Mouse (Mus musculus): ENCODE results near the gene Tmem238. TPM values are rescaled to one million over a fixed set of nuclear protein-coding genes. Genes with fewer than 3 reads are reported as not detected.
A peak's percentile ranks its signal among the peaks of the same experiment; 100 is the strongest.

The Tmem238 gene
- polyA plus RNA-seq, 1 experiment from 2014 or later, result 1.3 TPM

DNA sequence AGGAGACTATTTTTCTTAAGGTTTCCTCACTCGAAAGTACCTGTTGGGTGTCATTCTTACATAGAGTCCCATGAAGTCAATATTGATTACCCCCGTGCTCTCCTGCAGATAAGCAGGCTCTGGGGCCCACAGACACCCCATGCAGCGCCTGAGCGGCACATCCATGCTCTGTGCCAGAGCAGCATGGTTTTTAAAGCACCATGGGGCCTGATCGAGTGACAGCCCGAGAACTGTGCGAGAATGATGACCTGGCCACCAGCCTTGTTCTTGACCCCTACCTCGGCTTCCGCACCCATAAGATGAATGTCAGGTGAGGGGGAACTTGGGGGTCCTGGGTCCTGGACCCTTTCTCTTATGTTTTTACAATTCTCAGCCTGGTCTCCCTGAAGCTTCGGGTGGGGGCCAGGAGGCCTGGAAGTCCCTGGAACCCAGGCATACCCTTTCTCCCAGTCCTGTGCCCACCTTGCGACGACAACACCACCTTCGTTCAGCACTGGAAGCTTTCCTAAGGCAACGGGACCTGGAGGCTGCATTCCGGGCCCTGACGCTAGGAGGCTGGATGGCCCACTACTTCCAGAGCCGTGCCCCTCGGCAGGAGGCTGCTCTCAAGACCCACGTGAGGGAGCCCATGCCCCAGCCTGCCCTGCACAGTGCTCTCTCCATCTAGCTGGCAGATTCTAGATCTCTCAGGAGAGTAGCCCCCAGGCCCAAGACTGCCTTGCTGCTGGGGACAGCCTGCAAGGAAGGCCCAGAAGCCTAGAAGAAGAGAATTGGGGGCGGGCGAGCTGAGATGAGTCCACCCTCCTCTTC lies 47.6 kb downstream of the Tmem238 start:
- H3K4me2 ChIP-seq, result peak overlapping the region; percentile 59
- peaks cover 19% of the 10 kb centered on the region for H3K4me1 ChIP-seq (ENCODE audit: control insufficient read depth, insufficient read depth, low read length)
- whole genome bisulfite sequencing, result 80% methylated on average over 21 of the region's 21 CpGs
- no peak for ATAC-seq (ENCODE audit: low FRiP score)
- H3K4me3 ChIP-seq (ENCODE audit: low read depth, low read length), result peak overlapping the region; percentile 58; the same call in 1 of the 2 replicates
- no peaks in the 10 kb centered on the region for H3K36me3 ChIP-seq (ENCODE audit: control insufficient read depth, insufficient read depth, low read length)
- no peaks in the 10 kb centered on the region for H3K27me3 ChIP-seq (ENCODE audit: control insufficient read depth, insufficient read depth, low read length)
- peak overlapping the region; percentile 84 for H3K9ac ChIP-seq (ENCODE audit: low read length)
- H3K27ac ChIP-seq (ENCODE audit: low read depth, low read length), result 0 out of 2 replicates have a peak overlapping the region, but pooled peaks have one; percentile 26
- no peaks in the 10 kb centered on the region for H3K9me3 ChIP-seq (ENCODE audit: control insufficient read depth, low read length)
- DNase-seq (ENCODE audit: low spot score, missing footprints), result no peak

DNA sequence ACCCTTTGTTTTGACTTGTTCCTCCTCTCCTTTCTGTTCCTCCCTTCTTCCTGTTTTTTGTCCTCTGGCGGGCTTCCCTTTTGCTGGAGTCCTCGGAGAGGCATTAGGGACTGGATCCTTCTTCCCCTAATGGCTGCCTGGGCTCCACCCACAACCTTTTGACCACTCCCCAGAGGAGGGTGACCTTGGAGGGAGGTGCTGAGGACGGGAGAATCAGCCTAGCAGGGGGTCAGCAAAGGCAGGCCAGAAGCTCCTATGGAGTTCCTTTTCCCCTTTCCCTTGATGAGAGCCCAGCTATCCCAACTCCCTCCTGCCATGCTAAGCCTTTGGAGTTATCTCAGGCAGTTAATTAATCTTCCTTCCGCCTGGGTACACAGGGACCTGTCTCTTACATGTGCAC lies 48.3 kb downstream of the Tmem238 start:
- Histone ChIP-seq H3K4me2 (peak overlapping the region; percentile 59), H3K27me3 (ENCODE audit: control insufficient read depth, insufficient read depth, low read length) (no peaks in the 10 kb centered on the region), H3K36me3 (ENCODE audit: control insufficient read depth, insufficient read depth, low read length) (no peaks in the 10 kb centered on the region), H3K27ac (ENCODE audit: low read depth, low read length) (peak overlapping the region; percentile 55; the same call in 1 of the 2 replicates), H3K9me3 (ENCODE audit: control insufficient read depth, low read length) (no peaks in the 10 kb centered on the region), H3K4me1 (ENCODE audit: control insufficient read depth, insufficient read depth, low read length) (peaks cover 19% of the 10 kb centered on the region), H3K9ac (ENCODE audit: low read length) (peak overlapping the region; percentile 84), H3K4me3 (ENCODE audit: low read depth, low read length) (peak overlapping the region; percentile 58)
- ATAC-seq (ENCODE audit: low FRiP score), result no peak
- 6% methylated on average over 4 of the region's 4 CpGs for WGBS
- no peak for DNase-seq (ENCODE audit: low spot score, missing footprints)

DNA sequence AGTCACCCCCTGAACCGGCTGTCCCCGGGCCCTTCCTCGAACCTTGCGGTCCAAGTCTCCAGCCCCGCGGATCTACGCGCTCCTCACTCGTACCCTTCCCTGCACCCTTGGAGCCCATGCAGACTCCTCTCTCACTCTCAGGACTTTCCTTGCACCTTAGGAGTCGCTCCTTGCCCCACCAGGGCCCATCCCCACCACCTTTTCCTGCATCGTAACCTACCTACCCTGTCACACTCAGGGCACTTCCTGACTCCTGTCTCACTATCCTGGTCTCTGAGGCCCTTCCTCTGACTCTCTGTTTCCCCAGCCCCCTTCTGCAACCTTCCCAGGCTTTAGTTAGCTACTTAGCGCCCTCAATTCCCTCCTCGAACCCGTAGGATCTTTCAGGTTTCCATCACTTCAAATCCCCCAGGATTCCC lies 49.1 kb downstream of the Tmem238 start:
- no peaks in the 10 kb centered on the region for H3K27me3 ChIP-seq (ENCODE audit: control insufficient read depth, insufficient read depth, low read length)
- no peaks in the 10 kb centered on the region for H3K9me3 ChIP-seq (ENCODE audit: control insufficient read depth, low read length)
- under 1% methylated on average over 14 of the region's 14 CpGs for WGBS
- no peaks in the 10 kb centered on the region for H3K36me3 ChIP-seq (ENCODE audit: control insufficient read depth, insufficient read depth, low read length)
- peak overlapping the region; percentile 58 for H3K4me3 ChIP-seq (ENCODE audit: low read depth, low read length)
- ATAC-seq (ENCODE audit: low FRiP score) (no peak; the same call in 1 of the 2 replicates), DNase-seq (ENCODE audit: low spot score, missing footprints) (no peak)
- H3K4me1 ChIP-seq (ENCODE audit: control insufficient read depth, insufficient read depth, low read length), result peaks cover 19% of the 10 kb centered on the region
- peak overlapping the region; percentile 59 for H3K4me2 ChIP-seq
- H3K27ac ChIP-seq (ENCODE audit: low read depth, low read length), result peak overlapping the region; percentile 55
- H3K9ac ChIP-seq (ENCODE audit: low read length), result peak overlapping the region; percentile 84

DNA sequence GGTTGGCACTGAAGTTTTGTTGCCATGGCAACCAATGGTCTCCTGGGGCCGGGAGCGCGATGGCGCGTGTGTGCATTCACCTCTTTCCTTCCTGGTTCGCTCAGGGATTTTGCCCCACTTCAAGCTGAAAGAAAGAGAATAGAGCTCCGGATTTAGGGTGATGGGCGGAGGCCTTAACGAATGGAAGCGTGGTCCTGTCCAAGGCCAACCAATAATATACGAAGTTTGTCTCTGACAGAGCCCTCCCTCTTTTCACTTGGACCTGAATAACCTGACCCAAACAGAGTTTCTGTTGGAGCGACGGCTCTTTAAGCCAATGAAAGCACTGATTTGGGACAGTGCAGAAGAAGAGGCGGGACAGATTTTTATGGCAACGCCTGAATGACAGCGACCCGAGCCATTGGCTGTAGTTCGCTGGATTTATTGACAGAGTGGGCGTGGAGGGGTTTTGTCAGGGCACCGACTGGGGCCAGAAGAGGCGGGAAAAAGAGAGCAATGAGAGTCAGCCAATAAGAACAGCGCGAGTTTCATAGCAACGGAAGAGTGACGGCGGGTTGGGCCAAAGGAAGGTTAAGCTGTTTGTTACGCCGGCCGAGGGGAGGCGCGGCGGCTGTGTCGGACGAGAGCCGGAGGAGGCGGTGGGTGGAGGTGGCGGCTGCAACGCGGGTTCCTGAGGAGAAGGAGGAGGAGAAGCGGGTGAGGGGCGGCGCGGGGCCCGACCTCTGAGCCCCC lies 49.7 kb downstream of the Tmem238 start, which contains the start of gene Kmt5c:
Gene Kmt5c, plus strand, starts transcription at position 572 of the 732 bp plus-strand sequence.
- DNase-seq (ENCODE audit: low spot score, missing footprints), result peak; percentile 99
- no peaks in the 10 kb centered on the region for H3K36me3 ChIP-seq (ENCODE audit: control insufficient read depth, insufficient read depth, low read length)
- peak within 1 kb of the TSS; percentile 84 for H3K9ac ChIP-seq (ENCODE audit: low read length)
- WGBS, result under 1% methylated on average over 43 of the region's 44 CpGs
- ATAC-seq (ENCODE audit: low FRiP score), result peak; percentile 97
- H3K9me3 ChIP-seq (ENCODE audit: control insufficient read depth, low read length), result no peaks in the 10 kb centered on the region
- peak within 1 kb of the TSS; percentile 59 for H3K4me2 ChIP-seq
- H3K4me1 ChIP-seq (ENCODE audit: control insufficient read depth, insufficient read depth, low read length), result peaks cover 19% of the 10 kb centered on the region
- H3K27ac ChIP-seq (ENCODE audit: low read depth, low read length), result peak within 1 kb of the TSS; percentile 73
- no peaks in the 10 kb centered on the region for H3K27me3 ChIP-seq (ENCODE audit: control insufficient read depth, insufficient read depth, low read length)
- H3K4me3 ChIP-seq (ENCODE audit: low read depth, low read length), result peak within 1 kb of the TSS; percentile 58

DNA sequence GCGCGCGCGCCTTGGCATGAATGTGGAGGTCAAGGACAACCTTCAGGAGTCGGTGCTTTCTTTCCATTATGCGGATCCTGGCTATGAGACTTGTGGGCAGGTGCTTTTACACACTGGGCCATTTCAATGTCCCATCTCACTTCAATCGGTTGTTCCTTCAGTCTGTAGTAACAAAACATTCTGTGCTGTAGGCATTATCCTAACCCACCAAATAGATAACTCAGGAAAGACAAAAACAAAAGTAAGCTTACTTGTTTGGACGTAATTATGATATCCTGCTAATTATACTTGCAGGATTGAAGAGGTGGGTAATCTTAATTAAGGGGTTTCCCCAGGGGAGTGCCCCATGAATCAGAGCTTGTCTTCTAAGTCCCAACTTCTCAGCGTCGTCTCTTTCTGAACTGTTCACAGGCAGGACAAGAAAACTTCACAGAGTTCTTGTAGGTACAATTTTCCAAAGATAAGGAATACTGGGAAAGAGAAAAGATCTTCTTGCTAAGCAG lies 50.4 kb downstream of the Tmem238 start:
- DNase-seq (ENCODE audit: low spot score, missing footprints) (peak; percentile 92), ATAC-seq (ENCODE audit: low FRiP score) (no peak)
- peak overlapping the region; percentile 59 for H3K4me2 ChIP-seq
- 45% methylated on average over 10 of the region's 10 CpGs for WGBS
- H3K4me1 ChIP-seq (ENCODE audit: control insufficient read depth, insufficient read depth, low read length), result peaks cover 19% of the 10 kb centered on the region
- peak overlapping the region; percentile 26 for H3K4me3 ChIP-seq (ENCODE audit: low read depth, low read length)
- no peaks in the 10 kb centered on the region for H3K27me3 ChIP-seq (ENCODE audit: control insufficient read depth, insufficient read depth, low read length)
- no peaks in the 10 kb centered on the region for H3K36me3 ChIP-seq (ENCODE audit: control insufficient read depth, insufficient read depth, low read length)
- H3K27ac ChIP-seq (ENCODE audit: low read depth, low read length), result peak overlapping the region; percentile 73
- peak overlapping the region; percentile 54 for H3K9ac ChIP-seq (ENCODE audit: low read length)
- no peaks in the 10 kb centered on the region for H3K9me3 ChIP-seq (ENCODE audit: control insufficient read depth, low read length)

Other genes with a start within 250 kb of the Tmem238 start
- 10.4 and 10.5 TPM in 2 replicates for gene Syt5, start 242.1 kb downstream of the Tmem238 start, polyA plus RNA-seq (2014; fragmentation: Nextera tagmentation; extraction: Ambion mirVana)
- not detected in 2 replicates for gene Ptprh, start 185.6 kb downstream of the Tmem238 start, polyA plus RNA-seq (2014; fragmentation: Nextera tagmentation; extraction: Ambion mirVana)
- 2.4 and 3.6 TPM in 2 replicates for gene Tmem86b, start 158.2 kb downstream of the Tmem238 start, polyA plus RNA-seq (2014; fragmentation: Nextera tagmentation; extraction: Ambion mirVana)
- 4.4 and 6.1 TPM in 2 replicates for gene Ppp6r1, start 130.6 kb downstream of the Tmem238 start, polyA plus RNA-seq (2014; fragmentation: Nextera tagmentation; extraction: Ambion mirVana)
- gene Hspbp1, start 104.6 kb downstream of the Tmem238 start, polyA plus RNA-seq (2014; fragmentation: Nextera tagmentation; extraction: Ambion mirVana), result 111 and 113 TPM in 2 replicates
- 2.3 and 3.2 TPM in 2 replicates for gene Brsk1, start 99.1 kb downstream of the Tmem238 start, polyA plus RNA-seq (2014; fragmentation: Nextera tagmentation; extraction: Ambion mirVana)
- not detected in 2 replicates for gene Tmem150b, start 64.4 kb downstream of the Tmem238 start, polyA plus RNA-seq (2014; fragmentation: Nextera tagmentation; extraction: Ambion mirVana)
- gene Kmt5c, start 49.5 kb downstream of the Tmem238 start, polyA plus RNA-seq (2014; fragmentation: Nextera tagmentation; extraction: Ambion mirVana), result 65.4 and 71.5 TPM in 2 replicates
- 34.5 and 36.6 TPM in 2 replicates for gene Cox6b2, start 36.6 kb downstream of the Tmem238 start, polyA plus RNA-seq (2014; fragmentation: Nextera tagmentation; extraction: Ambion mirVana)
- not detected in 2 replicates for gene Fam71e2, start 18.4 kb downstream of the Tmem238 start, polyA plus RNA-seq (2014; fragmentation: Nextera tagmentation; extraction: Ambion mirVana)
- 0.07 TPM in 1 of 2 replicates, not detected in the other for gene Il11, start 6.8 kb downstream of the Tmem238 start, polyA plus RNA-seq (2014; fragmentation: Nextera tagmentation; extraction: Ambion mirVana)
- not detected in 2 replicates for gene Tmem190, start 6.7 kb downstream of the Tmem238 start, polyA plus RNA-seq (2014; fragmentation: Nextera tagmentation; extraction: Ambion mirVana)
- 203 and 211 TPM in 2 replicates for gene Rpl28, start 3.2 kb upstream of the Tmem238 start, polyA plus RNA-seq (2014; fragmentation: Nextera tagmentation; extraction: Ambion mirVana)
- gene Ube2s, start 22.9 kb upstream of the Tmem238 start, polyA plus RNA-seq (2014; fragmentation: Nextera tagmentation; extraction: Ambion mirVana), result 392 and 412 TPM in 2 replicates
- gene Shisa7, start 55.0 kb upstream of the Tmem238 start, polyA plus RNA-seq (2014; fragmentation: Nextera tagmentation; extraction: Ambion mirVana), result 1.9 and 2.4 TPM in 2 replicates
- gene Isoc2b, start 80.6 kb upstream of the Tmem238 start, polyA plus RNA-seq (2014; fragmentation: Nextera tagmentation; extraction: Ambion mirVana), result 2.6 and 4.6 TPM in 2 replicates
- 0.63 and 0.78 TPM in 2 replicates for gene Isoc2a, start 87.5 kb upstream of the Tmem238 start, polyA plus RNA-seq (2014; fragmentation: Nextera tagmentation; extraction: Ambion mirVana)
- 0.12 TPM in 1 of 2 replicates, not detected in the other for gene Gm36210, start 116.9 kb upstream of the Tmem238 start, polyA plus RNA-seq (2014; fragmentation: Nextera tagmentation; extraction: Ambion mirVana)
- 3.5 and 3.8 TPM in 2 replicates for gene Zfp628, start 125.6 kb upstream of the Tmem238 start, polyA plus RNA-seq (2014; fragmentation: Nextera tagmentation; extraction: Ambion mirVana)
- gene Nat14, start 132.4 kb upstream of the Tmem238 start, polyA plus RNA-seq (2014; fragmentation: Nextera tagmentation; extraction: Ambion mirVana), result 8.0 and 10.4 TPM in 2 replicates
- gene Ssc5d, start 136.1 kb upstream of the Tmem238 start, polyA plus RNA-seq (2014; fragmentation: Nextera tagmentation; extraction: Ambion mirVana), result 1.0 and 1.6 TPM in 2 replicates
- gene Sbk2, start 174.8 kb upstream of the Tmem238 start, polyA plus RNA-seq (2014; fragmentation: Nextera tagmentation; extraction: Ambion mirVana), result not detected in 2 replicates
- not detected in 2 replicates for gene Sbk3, start 181.5 kb upstream of the Tmem238 start, polyA plus RNA-seq (2014; fragmentation: Nextera tagmentation; extraction: Ambion mirVana)
- gene Zfp579, start 206.5 kb upstream of the Tmem238 start, polyA plus RNA-seq (2014; fragmentation: Nextera tagmentation; extraction: Ambion mirVana), result 41.1 and 41.7 TPM in 2 replicates
- 7.6 and 9.2 TPM in 2 replicates for gene Zfp524, start 224.8 kb upstream of the Tmem238 start, polyA plus RNA-seq (2014; fragmentation: Nextera tagmentation; extraction: Ambion mirVana)
- 42.4 and 49.4 TPM in 2 replicates for gene Fiz1, start 225.0 kb upstream of the Tmem238 start, polyA plus RNA-seq (2014; fragmentation: Nextera tagmentation; extraction: Ambion mirVana)
- 0.34 TPM in 1 of 2 replicates, not detected in the other for gene Gm44973, start 225.8 kb upstream of the Tmem238 start, polyA plus RNA-seq (2014; fragmentation: Nextera tagmentation; extraction: Ambion mirVana)
- gene Zfp865, start 230.7 kb upstream of the Tmem238 start, polyA plus RNA-seq (2014; fragmentation: Nextera tagmentation; extraction: Ambion mirVana), result 4.8 and 5.1 TPM in 2 replicates
- gene Ccdc106, start 230.9 kb upstream of the Tmem238 start, polyA plus RNA-seq (2014; fragmentation: Nextera tagmentation; extraction: Ambion mirVana), result 4.0 and 5.0 TPM in 2 replicates
- 0.33 TPM in 1 of 2 replicates, not detected in the other for gene 4632433K11Rik, start 244.5 kb upstream of the Tmem238 start, polyA plus RNA-seq (2014; fragmentation: Nextera tagmentation; extraction: Ambion mirVana)
- gene Zfp784, start 248.8 kb upstream of the Tmem238 start, polyA plus RNA-seq (2014; fragmentation: Nextera tagmentation; extraction: Ambion mirVana), result 3.3 and 3.6 TPM in 2 replicates

Data from midbrain, embryonic 11.5 days (tissue).